Mouse (Mus musculus): ENCODE data around the gene Arhgap32.
A peak's percentile ranks its signal among the peaks of the same experiment; 100 is the strongest.

The Arhgap32 gene

DNA sequence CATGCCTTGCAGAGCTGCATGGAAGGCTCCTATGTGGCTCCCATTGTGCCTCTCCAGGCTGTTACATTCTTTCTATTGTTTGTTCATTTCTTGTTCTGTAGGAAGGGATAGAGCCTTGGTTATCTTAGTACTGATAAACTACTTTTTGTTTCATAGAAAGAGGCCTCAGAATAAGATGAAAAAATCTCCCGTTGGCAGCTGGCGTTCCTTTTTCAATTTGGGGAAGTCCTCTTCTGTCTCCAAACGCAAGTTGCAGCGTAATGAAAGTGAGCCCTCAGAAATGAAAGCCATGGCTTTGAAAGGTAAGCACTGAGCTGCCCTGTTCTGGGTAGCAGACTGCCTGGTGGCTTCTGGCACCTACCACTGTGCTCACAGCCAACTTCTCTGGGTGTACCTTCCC lies 134.6 kb downstream of the Arhgap32 start:
- no peak for DNase-seq (ENCODE audit: low read depth)

DNA sequence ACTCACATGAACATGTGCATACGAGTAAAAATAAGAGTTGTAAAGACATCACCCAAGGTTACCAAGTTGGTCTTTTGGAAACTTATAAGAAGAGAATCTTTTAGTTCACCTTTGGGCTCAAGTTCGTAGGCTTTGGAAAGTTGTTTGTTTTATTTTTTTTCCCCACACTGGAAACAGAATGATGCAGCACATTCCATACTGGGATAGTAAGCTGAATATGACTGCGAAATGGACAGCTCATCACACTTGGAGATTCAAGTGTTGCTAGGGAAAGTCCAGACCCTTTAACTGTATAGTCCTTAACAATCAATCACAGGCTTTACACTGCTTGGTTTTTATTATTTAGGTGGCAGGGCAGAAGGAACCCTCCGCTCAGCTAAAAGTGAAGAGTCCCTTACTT lies 137.8 kb downstream of the Arhgap32 start:
- DNase-seq (ENCODE audit: low read depth), result no peak

DNA sequence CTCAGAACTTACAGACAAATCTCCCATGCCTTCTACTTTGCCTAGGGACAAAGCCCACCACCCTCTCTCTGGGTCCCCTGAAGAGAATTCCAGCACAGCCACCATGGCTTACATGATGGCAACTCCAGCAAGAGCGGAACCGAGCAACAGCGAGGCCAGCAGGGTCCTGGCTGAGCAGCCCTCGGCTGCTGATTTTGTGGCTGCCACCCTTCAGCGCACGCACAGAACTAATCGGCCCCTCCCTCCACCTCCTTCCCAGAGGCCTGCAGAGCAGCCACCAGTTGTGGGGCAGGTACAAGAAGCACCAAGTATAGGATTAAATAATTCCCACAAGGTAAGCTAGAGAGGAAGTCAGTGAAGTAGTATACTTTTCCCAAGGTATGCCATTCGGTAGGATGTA lies 141.4 kb downstream of the Arhgap32 start:
- DNase-seq (ENCODE audit: low read depth), result no peak

DNA sequence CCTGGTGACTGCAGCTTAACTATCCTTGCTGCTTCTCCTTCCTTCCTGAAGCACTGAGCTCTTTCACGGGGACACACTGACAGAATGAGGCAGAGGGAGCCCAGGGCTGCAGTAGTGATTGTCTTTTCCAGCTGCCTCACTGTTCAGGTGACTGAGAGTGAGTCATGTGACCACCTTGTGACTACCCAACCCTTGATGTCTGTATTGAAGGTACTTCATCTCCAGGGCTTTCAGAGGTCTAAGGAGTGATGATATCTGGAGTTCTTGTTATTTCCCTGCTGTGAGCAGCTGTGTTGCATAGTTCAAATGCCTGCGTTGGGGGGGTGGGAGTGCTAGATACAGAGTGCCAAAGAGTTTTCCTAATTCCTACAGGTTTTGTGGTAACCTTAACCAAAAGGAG lies 141.9 kb downstream of the Arhgap32 start:
- DNase-seq (ENCODE audit: low read depth), result no peak

DNA sequence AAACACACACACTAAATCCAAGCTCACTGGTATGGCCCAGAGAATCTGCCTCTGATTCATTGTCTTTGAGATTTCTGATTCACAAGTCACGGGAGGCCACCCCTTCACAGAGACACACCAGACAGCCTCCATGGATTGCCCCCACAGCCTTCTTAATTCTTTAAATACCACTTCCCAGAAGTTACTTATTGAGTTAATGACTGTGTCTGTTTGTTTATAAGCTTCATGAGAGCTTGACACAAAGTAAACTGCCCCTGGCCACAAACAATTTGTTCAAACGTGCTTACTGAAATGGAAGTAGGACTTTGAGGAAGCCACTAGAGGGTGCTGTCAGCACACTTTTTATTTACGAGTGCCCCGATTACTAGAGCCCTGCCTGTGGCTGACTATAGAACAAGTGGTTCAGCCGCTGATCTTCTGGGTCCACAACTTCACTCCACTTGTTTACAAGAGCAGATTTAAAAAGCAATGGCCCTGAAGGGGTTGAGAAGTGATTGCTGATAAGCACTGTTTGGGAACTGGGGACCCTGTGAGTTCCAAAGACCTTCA lies 156.0 kb downstream of the Arhgap32 start:
- DNase-seq (ENCODE audit: low read depth), result peak; percentile 46

DNA sequence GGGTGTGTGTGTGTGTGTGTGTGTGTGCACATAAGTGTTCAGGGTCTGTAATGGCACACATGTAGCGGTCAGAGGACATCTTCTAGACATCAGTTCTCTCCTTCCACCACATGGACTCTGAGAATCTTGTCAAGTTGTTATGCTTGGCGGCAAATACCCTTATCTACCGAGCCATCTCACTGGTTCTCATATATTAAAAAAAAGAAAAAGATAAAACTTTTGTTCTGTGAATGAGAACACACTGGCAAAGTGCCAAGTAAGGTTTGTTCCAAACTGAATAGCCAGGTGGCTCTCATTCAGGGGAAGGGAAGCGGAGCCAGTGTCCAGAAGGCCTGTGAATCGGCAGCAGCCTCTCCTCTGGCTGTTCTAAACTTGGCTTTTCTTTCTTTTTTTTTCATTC lies 162.1 kb downstream of the Arhgap32 start:
- no peak for DNase-seq (ENCODE audit: low read depth)

DNA sequence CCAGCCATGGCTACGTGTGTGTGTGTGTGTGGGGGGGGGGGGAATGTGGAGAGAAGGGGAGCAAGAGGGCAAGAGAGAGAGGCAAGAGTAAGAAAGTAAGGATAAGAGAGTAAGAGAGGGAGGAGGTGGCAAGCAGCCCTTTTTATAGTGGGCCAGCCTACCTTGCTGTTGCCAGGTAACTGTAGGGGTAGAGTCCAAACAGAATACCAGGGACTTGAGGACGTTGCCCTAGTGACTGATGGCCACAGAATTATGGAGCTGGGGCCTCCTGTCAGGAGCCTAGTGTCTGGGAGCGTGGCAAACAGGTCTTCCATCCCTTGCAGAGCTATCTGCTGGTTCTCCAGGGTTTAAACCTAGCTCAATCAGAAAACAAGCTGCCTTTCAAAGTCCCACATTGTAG lies 163.9 kb downstream of the Arhgap32 start:
- DNase-seq (ENCODE audit: low read depth), result no peak

DNA sequence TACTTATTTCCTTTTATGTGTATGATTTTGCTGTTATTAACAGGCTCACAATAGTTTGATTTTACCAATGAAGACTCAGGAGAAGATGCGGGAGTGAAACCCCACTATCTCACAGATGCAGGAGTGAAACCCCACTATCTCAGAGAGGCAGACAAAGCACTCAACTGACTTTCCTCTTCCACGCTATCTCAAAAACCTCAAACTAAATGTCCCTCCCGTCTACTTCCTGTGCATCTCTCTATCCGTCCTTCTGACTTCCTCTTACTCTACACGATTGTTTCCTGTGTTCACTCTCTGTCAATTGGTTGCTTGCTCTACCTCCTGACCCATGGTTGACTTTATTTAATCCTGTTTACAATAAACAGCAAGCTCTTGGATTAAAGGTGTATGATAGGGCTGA lies 164.5 kb downstream of the Arhgap32 start:
- DNase-seq (ENCODE audit: low read depth), result no peak

DNA sequence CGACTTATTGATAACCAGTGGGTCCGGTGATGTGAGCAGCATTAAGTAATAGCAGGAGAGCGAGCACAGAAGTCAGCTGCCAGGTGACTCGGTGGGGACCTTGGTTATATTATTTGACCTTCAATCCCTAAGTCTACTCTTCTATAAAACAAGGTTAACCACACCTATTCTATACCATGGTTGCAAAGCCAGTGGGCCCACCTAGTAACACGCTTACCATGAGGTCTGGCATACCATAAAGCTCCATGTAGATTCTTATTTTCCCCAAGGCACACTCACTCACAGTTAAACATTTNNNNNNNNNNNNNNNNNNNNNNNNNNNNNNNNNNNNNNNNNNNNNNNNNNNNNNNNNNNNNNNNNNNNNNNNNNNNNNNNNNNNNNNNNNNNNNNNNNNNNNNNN lies 167.7 kb downstream of the Arhgap32 start:
- DNase-seq (ENCODE audit: low read depth), result no peak

DNA sequence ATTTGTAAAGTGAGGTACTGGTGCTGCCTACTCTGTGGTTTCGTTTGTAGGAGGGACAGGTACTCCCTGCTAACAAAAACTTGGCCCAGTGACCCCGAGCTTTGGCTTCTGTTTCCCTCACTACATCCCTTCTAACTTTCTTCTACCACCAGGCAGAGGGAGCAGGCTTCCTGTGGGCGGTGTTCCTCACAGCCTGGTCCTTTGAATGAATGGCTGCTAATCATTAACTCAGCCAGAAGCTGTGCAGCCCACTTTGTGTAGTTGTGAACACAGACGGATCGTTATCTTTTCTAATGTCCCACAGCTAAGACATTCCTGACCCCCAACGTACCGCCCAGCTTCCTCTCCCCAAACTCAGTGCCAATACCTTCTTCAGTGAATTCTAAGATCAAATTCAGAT lies 175.7 kb downstream of the Arhgap32 start:
- DNase-seq (ENCODE audit: low read depth), result no peak

DNA sequence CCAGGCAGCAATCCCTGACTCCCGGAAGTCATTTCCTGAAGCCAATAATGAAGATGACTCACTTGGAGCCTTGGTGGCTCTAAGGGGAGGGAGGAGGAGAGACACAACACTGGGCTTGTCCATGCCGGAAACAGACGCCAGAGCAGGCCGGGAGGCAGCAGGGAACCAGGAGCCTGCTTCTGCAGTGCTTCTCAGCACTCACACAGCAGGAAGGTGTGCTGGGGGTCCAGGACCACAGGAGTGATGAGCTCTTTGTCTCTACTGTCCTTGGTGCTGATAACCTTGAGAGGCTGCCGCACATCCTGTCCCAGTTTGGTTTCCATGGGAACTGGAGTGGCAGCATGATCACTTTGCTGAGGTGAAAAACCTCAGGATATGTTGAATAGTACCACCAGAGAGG lies 176.8 kb downstream of the Arhgap32 start:
- DNase-seq (ENCODE audit: low read depth), result no peak

DNA sequence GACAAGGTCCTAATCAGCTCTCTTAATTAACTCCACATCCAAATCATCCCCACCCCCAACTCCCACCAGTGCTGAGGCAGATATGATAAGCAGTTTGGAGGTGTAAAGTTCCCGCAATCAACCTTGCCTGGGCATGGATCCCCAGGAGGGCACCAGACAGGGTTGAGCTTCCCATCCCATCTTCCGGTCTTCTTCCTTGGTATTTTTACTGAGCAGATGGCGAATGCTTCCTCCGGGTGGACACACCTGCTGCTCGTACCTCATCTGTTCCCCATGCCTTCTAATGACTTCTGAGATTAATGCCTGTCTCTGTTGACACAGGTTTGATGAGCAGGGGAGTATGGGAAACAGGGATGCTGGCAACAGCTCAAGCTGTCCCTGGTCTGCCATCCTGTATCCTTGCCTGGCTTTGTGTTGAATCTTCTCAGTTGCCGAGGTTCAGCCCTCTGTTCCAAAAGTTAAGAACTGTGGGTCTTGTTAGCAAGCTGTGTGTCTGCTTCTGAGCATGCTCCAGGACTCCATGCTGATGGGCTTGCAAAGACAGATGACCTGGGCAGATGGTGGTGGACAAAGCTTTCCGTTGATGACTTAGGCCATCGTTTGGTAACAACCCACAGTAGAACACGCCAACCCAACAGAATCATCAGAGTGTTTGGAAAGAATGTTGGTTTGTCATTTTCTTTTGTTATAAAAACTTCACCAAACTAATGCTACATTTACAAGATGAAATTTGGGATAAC lies 179.3 kb downstream of the Arhgap32 start:
- no peak for DNase-seq (ENCODE audit: low read depth)

DNA sequence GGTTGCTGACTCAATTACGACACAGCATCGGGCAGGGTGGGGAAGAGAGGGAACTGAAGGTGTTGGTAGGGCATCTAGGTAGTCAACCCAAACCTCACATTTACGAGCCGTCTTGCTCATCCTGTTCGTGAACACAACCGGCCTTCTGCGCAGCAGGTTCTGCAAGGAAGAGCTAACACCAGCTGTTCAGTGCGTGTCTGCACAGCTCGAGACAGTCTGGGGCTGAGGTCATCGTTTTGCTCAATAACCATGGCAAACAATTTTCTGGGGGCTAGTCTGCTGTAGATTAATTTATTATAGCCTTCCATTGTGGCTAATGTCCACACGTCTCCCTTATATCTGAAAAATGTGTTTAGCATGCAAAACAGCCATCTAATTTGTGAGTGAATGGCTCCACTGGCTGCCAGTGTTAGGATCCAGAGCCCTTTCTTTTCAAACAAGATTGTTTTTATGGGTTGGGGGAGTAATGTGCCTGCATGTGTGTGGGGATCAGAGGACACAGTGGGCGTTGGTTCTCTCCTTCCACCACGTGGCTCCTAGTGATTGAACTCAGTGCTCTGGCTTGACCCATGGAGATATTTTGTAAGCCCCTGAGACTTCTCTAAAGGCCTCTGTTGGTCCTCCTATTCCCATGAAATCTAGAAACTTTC lies 186.7 kb downstream of the Arhgap32 start:
- no peak for DNase-seq (ENCODE audit: low read depth)

DNA sequence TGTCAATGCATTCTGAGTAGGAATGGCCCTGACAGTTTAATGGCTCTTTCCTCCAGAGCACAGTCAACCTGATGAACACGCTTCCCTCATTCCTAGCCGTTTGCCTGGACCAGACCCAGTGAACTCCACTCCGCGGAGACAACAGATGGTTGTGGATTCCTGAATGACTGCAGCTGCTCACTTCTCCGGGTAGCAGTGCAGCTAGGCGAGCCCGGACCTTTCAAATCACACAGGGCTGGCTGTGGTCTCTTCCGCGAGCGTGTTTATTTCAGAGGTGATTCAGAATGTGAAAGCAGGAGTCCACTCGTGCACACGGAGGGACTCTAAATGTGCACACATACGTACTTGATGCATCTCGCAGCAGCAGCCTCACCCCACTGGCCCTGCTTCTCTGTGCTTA lies 195.8 kb downstream of the Arhgap32 start:
- DNase-seq (ENCODE audit: low read depth), result no peak

DNA sequence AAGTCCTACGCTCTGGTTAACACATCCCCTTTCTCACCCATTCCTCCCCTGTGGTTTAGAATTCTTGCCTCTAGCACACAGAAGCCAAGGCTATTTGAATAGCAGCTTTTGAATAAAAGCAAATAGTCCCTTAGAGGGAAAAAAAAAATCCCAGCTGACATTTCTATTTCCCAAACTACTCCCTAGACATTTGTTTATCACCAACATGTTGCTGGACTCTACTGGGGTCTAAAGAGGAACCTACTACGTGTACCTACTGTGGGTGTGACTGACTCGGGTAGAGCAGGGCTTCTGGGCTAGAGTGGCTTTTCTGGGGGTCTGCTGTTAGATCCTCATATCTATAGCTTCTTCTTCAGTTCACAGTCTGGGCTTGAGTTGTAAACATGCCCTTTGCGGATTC lies 196.3 kb downstream of the Arhgap32 start:
- no peak for DNase-seq (ENCODE audit: low read depth)

DNA sequence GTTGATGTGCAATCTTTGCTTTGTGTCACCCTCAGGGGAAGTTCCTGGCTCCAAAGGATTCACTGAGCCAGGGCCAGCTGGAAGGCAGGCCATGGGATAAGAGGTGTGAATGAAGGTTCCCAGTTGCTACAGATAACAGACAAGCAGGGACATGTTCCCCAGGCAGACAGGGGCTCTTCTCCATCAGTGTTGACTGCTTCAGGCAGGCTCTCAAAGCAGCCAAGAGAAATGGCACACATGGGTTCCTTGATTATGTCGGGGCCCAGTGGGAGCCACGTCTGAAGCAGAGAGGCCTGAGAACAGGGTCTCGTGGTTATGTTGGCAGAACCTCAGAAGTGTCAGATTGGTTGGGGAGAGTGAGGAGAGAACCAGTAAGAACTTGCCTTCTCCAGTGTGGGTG lies 198.1 kb downstream of the Arhgap32 start:
- no peak for DNase-seq (ENCODE audit: low read depth)

DNA sequence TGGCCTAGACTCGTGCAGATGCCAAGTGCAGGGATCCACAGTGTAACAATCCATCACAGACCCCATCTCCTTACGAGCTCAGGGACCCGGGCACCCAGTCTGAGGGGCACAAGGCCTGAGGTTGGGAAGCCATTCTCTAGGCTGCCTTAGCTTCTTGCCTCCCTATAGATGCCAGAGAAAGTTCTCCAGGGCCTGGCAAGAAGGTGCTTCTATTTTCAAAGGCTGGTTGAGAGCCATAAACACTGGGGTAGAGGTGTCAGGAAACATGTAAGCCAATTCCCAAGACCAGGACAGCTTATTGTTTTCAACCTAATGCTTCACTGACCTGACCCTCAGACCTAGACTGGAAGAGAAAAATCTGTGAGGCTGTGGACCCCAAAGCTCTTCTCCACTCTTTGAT lies 200.1 kb downstream of the Arhgap32 start:
- DNase-seq (ENCODE audit: low read depth), result no peak

All from fibroblast of lung, adult 2 months (primary cell).